Mouse (Mus musculus): ENCODE measurements around the gene Psd. TPM values are rescaled to one million over a fixed set of nuclear protein-coding genes. Genes with fewer than 3 reads are reported as not detected.

Gene Psd
- total RNA-seq, 2 experiments from 2014 or later: 731 to 733 TPM

DNA sequence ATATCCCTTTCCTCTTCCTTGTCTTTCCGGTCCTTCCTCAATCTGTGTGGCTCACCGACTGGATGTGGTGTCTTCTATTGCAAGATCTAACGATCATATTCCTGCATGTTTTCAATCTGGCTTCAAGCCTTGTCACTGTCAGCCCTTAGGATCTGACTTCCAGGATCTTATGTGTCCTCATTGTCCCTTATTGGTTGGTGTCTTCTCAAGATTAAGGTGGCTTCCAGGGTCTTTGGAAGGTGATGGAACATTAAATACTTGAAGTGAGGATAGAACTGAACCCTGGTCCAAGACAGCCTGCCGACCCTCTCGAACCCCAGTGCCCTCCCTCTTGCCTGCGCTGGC lies 12.0 kb upstream of the Psd start:
- DNase-seq: no peak

DNA sequence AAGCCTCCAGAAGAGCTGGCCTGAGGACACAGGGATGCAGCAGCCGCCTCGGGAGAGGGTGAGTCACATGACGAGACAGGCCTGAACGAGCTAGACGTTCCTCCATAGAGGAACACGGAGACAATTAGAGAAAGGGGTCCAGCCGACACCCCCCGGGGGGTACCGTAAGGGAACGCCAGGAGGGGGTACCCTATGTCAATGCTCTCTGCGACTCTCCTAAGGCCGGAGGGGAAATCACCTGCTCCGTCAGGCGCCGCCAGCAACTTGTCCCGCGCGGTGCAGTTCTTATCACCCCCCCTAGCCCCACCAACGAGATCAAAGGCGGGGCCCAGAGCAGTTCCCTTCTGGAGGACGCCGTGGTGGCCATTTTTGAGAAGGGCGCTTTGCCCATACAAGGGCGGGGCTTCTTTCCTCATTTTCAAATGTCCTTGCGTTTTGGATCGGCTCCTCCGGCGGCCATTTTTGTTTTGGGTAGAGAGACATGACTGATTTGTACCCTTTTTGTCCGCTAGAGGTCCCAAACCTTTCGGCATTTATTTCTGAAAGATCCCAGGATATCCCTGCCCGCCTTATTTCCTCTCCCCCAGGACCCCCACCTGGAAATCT lies 11.5 kb upstream of the Psd start, which contains the start of gene Cuedc2:
Gene Cuedc2, minus strand, starts transcription at position 372 of the 606 bp plus-strand sequence.
- DNase-seq: peak; percentile 97 to 98

DNA sequence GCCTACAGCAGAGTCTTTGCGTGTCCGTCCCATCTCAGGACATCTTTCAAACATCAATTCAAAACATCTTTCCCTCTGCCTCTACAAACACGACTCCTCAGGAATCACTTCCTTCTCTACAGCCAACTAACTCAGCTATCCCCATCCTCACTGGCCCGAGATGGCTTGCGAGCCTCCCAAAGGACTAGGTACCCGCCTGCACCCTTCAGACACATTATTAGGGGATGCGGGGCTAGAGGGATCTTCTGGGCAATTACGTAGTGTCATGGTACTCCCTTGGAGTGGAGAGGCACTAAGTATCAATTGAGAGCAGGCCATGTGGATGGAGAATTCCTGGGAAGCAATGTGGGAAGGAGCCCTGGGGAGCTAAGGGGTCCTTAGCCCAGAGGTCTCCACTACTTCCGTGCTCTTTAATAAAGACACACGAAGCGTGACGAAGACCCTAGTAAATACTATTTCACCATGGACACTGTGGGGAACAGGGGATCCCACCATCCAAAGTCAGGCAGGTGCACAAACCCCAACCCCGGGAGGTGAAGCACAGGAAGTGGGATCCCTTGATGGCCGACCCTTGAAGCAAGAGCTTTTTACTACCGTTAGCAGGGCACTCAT lies 10.9 kb upstream of the Psd start:
- no peak for DNase-seq

DNA sequence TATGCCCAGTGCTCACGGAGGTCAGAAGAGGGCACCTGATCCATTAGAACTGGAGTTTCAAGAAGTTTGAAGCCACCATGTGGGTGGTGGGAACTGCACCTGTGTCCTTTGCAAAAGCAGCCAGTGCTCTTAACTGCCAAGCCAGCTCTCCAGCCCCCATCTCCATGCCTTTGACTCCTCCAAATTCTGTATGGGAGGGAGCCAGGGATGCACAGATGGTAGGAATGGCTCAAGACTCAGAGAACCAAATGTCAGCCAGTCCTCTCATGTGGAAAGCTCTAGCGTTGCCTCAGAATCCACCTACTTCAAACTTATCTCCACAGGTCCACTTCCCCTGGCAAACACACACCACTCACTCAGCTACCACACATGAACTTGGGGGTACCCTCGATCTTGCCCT lies 7.0 kb upstream of the Psd start:
- DNase-seq: no peak

DNA sequence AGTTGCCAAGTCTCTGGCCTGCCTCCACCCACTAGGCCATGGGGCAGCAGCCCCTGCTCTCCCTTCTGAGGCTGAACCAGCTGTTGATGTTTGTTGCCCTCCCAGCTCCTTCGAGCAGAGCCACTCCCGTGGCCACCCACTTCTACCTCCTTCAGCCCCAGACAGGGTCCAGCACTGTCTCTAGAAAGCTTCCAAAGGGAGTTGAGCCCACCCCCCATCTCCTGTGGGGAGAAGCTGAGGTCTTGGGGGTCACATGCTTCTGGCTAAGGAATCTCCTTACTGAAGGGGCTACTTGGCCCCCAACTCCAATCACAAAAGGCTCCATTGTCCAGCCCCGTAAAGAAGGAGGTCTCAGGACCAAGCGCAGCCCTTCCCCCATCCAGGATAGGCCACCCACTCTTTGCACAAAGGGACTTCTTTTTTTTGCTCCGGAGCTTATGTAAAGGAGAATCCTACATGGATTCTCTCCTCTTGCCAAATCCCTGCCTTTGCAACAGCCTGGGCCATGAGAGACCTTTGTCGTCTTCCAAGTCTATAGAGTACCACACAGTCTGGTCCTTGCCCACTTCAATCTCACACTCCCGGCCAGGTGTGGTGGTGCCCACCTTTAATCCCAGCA lies 5.9 kb upstream of the Psd start:
- peak in 1 of 2 experiments; percentile 6 for DNase-seq

DNA sequence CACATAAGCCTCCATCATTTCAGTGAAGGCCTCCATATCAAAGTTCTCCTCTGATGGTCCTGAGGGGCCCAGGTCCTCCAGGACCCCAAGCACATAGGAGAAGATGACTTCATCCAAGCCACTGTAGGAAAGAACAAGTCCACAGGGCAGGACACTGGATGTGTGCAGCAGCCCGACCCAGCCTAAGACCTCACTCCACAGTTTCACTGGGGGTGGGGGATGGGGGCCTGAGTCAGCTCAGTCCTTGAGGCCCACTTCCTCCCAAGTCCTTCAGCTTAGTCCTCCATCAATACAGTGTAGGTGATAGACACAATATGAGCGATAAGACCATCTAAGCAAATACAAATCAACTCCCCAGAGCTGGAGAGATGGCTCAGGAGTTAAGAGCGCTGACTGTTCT lies 5.0 kb upstream of the Psd start:
- DNase-seq: no peak

DNA sequence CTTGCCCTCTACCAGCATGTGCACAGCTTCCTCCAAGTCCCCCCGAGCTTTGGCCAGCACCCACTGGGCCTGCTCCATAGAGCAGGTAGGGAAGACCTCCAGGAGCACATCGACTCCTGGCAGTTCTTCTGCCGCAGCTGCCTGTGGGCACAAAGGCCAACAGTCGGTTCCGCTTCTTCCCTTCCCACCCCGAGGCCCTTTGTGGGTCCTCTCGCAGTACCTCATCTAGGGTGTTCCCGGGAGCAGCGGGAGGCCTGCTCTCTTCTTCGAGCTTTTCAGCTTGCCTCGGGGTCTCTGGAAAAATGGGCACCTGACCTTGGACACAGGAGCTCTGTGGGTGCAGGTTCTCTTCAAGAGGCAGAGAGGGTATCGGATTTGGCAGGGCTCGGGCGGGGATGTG lies 4.4 kb upstream of the Psd start:
- no peak for DNase-seq

DNA sequence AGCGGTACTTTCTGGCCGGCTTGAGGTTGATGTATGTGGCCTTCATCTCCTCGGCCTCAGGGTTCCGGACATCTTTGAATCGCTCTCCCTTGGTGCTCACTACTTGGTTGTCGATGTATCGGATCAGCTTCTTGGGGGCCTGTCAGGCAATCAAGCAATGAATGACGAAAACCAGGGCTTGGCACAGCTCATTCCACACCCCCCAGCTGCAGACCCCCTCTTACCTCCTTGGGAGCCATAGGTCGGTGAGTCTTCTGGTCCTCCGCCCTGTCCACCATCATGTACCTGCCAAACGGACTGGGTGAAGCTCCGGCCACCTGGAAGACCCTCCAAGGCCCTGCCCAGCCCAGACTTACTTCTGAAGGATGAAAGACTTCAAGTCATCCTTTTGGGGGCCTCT lies 3.7 kb upstream of the Psd start:
- DNase-seq: no peak

DNA sequence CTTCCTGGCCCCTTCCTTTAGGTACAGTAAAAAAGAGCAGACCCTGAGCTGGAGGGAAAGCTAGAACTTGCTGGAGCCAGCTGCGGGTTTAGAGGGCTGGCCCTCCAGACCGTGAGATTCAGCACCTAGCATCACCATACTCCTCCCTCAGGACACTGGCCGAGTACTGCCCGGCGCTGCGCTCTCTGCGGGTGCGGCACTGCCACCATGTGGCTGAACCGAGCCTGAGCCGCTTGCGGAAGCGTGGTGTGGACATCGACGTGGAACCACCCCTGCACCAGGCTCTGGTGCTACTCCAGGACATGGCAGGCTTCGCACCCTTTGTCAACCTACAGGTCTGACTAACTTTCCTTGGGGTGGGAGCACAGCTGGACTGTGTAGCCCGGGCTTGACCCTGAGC lies 3.0 kb upstream of the Psd start:
- peak; percentile 75 to 76 for DNase-seq

DNA sequence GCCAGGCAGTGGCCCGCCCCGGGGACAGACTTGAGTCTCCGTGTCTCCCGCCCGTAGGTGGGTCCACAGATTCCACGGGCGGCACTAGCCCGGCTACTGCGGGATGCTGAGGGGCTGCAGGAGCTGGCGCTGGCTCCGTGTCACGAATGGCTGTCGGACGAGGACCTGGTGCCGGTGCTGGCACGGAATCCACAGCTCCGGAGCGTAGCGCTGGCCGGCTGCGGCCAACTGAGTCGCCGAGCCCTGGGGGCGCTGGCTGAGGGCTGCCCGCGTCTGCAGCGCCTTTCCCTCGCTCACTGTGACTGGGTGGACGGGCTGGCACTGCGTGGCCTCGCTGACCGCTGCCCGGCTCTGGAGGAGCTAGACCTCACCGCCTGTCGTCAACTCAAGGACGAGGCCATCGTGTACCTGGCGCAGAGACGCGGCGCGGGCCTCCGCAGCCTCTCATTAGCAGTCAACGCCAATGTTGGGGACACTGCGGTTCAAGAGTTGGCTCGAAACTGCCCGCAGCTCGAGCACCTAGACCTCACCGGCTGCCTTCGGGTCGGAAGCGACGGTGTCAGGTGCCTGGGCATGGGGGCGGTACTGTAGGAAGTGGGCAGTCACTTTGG lies 2.2 kb upstream of the Psd start:
- DNase-seq: no peak

DNA sequence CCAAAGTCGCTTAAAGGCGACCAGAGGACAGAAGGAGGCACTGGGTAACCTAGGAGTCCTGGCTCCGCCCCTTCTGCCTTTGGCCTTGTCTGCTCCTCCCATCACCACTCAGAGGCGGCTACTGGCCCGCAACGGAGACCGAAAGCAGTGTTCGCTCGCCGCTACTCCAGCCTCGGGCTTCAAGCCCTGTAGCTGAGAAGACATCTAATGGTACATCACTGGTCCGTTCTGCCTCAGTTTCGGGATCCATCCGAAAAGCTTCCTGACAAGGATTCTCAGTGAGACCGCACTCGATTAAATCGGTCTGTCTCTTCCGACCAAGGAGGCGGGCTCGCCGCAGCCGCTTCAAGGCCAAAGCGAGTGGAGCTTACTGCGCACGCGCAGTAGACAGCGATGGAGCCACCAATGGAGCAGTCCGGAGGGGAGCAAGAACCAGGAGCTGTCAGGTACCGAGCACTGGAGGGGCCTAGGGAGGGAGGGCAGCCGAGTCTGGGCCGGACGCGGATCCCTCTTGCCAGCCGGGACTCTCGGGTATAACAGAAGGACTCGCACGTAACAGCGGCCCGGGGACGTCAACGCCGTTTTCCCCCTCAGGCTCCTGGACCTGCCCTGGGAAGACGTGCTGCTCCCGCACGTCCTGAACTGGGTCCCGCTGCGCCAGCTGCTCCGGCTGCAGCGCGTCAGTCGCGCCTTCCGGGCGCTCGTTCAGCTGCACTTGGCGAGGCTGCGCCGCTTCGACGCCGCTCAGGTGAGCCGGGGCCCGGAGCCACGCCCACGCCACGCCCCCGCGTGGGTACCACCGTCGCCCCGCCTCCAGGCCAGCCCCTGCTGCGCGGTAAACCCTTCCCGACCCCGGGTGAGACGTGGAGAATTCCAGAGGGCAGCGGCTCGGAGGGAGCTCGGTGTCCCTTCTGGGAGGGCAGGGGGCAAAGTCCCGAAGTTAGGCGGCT lies 1.4 kb upstream of the Psd start, which contains the start of gene Fbxl15:
Gene Fbxl15, plus strand, starts transcription at position 104 of the 950 bp plus-strand sequence.
- DNase-seq: peak; percentile 94 to 95

DNA sequence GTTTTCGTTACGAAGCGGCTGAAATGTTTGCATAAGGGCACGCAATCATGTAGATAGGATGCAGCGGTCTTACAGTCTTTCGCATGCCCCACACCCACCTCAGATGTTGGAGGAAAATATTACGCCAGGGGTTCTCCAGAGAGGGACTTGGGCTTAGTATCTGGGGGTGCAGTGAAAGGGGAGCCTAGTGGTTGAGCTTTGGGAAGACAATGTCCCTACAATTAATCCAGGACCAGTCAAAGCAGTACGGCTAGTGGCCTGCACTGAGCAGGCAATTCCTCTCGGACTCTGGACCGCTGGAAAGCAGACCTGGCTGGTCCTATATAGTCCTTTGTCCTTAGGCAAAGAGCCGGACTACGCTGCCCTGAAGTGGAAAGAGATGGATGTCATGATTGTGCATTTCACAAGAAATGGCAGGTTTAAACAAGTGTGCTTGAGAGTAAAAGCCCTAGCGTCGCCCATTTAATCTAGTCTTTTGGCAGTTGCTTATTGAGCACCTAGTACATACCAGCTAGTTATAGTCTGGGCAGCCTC lies 642 bp upstream of the Psd start:
- DNase-seq: no peak

DNA sequence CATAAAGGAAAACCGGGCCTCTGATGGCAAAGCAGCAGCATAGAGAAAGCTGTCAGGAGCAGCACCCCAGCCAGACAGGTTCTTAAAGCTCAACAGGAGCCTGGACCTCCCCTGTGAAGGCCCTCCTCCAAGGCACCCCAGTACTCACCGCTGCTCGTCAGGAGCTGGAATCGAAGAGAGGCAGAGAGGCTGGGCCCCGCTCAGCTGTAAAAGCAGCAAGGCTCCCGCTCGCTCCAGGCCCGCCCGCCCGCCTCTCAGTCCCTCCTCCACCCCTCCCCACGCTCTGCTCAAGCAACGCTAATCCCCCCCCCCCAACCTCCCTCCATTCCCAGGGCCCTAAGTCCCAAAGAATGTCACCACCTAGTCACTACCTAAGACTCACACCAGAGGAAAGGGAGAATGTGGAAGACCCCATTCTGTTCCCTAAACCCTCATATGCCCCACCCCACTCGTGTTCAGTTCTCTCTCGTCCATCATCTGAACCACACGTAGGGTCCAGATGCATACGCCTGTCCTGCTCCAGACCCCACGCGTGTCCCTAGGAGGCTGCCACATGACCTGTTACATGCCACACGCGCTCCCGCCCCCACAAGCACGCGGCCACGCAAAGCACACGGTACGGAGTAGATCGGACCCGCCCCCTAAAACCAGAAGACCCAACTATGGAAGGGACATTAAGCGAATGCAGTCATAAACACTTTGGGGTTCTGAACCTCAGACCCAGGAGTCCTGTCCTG lies 769 bp downstream of the Psd start:
- DNase-seq: no peak

DNA sequence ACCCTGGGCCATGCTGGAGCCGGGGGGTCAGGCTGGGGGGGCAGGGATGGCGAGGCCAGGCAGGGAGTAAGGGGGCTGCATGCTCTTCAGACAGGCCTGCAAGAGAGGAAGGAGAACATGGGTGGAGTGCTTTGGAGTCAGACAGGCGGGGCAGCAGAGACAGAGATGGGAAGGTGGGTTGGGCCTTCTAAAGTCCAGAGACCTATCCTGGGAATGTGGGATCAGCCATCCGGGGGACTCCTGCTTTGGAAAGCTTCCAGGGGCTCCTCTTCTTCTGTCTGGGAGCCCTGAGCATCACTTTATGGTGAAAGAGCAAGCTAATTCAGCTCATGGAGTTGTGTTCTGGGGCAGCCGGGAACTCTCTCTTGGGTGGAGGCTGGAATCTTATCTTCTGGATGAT lies 2.0 kb downstream of the Psd start:
- DNase-seq: no peak

DNA sequence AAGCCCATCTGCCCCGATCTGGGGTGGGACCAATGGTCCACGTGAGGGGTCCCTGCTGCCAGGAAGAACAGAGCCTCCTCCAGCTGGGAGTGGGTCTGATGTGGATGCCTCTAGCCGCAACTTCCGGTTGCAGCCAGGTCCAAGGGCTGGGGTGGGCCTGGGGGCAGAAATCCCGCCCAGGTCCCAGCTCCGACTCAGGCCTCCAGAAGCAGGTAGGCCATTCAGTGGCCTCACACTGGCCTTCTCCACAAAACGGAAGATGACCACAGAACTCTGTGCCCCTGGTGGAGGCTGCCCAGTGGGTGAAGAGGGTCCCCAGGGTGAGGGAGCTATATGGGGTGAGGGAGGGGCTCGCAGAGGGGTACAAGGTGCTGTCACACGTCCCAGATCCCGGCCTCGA lies 2.6 kb downstream of the Psd start:
- DNase-seq: no peak

DNA sequence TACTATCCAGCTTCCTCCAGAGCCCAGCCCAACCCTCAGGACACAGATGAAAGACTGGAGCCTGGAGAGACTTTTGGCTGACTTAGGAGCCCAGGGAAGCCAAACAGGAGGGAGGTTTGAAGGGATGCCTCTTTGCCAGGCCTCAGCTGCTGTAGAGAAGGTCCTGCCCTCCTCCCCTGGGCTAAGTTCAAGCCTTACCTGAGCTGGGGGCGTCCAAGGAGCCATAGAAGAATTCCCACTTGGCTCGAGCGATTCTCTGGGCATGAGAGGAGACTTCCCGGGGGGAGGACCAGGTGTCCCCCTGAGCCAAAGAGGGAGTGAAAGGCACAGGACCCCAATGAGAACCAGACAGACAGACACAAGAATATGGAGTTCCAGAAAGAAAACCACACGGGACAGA lies 3.2 kb downstream of the Psd start:
- DNase-seq: no peak

DNA sequence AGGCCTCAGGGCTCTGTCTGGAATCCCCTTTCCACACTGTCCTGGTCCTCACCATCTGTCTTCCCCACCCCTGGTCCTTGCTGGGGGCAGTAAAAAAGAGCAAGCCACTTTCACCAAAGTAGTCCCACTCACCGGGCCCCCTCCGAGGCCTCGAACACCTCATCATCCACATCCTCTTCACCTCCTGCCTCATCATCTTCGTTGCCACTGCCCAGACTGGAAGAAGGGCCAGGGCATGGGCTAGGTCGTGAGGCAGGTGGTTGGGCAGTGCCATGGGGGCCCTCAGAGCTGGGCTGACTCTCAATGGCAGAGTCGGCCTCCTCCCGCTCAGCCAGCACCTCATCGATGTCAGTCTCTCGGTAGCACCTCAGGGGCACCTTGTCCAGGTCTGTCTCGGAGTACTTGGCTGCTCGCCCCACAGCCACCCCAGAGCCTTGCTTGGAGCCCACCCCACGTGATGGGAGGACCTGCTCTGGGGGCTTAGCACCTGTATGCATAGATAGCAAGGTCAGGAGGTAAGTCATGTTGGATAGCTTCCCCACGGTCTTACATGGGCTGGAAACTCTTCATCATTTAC lies 3.9 kb downstream of the Psd start:
- no peak for DNase-seq

DNA sequence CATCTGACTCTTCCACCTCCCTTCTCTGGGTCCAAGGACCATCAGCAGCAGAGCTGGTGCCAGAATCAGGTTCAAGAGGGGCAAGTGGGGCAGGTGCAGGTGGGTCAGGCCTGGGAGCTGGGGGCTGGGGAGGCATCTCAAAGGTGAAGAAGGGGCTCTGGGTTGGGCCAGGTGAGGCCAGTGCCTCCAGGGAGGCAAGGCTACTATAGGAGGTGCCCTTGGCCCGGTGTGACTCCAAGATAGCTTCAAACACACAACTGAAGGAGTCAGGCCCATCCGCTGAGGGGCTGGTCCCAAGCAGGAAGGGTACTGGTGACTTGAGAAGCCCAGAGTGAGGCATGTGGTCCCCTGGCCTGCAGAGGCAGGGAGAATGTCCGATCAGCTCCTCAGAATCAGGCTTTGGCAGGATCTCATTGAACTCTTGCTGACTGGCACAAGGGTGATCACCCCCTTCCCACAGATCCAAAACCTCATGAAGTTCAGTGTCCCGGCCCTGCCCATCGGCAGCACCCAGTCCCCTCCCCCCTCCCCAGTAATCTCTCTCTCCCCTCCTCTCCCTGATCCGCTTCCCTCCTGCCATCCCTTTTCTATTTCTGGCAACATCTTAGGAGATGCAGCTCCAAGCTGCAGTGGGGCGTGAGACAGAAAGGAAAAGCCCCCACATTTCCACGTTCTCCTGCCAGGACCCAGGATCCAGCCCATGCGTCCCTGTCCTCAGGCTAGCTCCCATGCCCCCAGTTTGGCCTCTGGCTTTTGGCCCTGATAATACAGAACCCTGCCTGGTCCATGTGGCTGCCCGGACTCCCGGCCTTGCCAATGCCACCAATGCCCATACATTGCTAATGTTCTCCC lies 4.6 kb downstream of the Psd start:
- DNase-seq: no peak

DNA sequence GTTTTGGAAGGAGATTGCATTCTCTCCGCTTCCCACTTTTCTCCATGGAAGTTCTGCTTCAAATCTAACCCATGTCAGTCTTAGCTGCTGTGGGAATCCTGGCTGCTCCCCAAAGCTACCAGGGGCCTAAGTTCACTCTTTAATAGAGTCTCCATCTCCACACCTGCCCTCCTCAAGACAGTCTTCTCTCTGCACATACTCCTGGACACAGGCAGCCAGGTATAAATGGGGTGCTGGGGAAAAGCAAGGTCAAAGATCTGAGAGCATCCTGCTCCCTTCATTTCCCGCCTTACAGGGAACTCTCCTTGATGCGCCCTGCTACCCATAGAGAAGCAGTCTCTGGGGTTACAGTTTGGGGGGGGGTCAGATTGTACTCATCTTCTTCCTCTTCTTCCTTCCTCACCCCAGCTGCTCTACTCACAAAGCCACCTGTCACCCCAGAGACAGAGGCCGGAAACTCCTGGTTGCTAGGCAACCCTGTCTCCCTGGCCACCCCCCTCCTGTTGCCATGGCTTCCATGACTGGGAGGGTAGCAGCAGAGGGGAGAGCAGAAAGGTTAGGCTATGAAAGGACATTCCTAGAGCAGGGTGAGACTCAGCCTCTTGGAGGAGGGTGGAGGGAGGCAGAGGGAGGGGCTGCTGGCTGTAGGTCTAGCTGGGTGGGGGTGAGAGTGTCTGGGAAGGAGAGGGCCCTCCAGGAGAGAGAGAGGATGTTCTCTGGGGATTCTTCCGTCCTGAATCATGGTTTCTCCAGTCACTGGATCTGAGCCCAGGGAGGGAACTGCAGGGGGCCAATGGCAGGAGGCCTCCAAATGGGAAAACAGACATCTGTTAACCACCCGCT lies 5.6 kb downstream of the Psd start:
- peak; percentile 62 to 72 for DNase-seq

All from layer of hippocampus, postnatal 36 days (tissue).